Mouse (Mus musculus) C2C12 (cell line): ENCODE data around the gene Cul7.

ENCODE experiments used
- CTCF ChIP-seq: IDR thresholded peaks from one replicate; pipeline ENCODE4 v1.5.1; 2011; ENCODE audit not compliant: control insufficient read depth, insufficient read depth, insufficient read length
- MAX ChIP-seq: IDR thresholded peaks from one replicate; pipeline ENCODE4 v1.6.1; 2011; ENCODE audit warnings: mild to moderate bottlenecking, control low read depth

DNA sequence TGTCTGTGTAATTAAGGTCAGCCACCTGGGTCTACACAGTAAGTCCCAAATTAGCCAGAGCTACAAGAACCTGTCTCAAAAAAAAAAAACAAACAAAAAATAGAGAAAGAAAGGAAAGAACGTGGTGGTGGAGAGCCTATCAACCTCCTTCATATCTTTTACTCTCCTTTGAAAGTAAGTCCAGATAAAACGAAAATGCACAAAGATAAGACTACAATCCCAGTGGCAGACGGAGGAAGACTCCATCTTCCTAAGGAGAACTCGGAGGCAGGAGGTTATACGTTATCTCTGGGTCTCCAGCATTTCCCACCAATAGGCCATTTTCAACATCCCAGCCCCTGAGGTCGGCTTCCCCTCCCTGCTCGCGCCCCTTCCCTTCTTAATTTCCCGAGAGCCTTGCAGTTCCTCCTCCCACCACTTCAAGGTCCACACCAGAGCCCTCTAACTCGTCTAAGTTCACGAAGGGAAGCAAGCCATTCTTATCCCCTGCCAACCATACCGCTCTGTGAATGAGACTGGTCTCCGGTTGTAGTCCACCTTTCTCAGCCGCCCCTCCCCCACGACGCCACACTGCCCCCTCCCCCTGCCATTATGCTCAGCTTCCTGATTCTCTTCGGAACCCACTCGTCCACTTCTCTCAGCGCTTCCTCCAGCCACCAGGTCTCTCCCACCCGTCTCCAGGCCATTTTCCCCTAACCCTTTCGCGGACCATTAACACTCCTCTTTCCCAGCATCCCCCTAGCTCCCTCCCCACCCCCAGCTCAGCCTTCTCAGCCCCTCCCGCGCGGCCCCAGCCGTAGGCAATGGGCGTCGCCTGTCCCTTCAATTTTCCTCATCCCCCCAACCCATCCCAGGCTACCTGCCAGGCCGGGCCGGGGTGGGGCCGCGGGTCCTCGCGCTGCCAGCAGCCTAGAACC is 30.0 kb downstream of the Cul7 start:
- no peak for TF ChIP-seq MAX
- no peak for TF ChIP-seq CTCF
